Mouse (Mus musculus): Measurements from ENCODE around the gene Adamts14. TPM values are rescaled to one million over a fixed set of nuclear protein-coding genes. Genes with fewer than 3 reads are reported as not detected.

The Adamts14 gene
- polyA plus RNA-seq, 1 experiment from 2014 or later = 0.45 TPM

DNA sequence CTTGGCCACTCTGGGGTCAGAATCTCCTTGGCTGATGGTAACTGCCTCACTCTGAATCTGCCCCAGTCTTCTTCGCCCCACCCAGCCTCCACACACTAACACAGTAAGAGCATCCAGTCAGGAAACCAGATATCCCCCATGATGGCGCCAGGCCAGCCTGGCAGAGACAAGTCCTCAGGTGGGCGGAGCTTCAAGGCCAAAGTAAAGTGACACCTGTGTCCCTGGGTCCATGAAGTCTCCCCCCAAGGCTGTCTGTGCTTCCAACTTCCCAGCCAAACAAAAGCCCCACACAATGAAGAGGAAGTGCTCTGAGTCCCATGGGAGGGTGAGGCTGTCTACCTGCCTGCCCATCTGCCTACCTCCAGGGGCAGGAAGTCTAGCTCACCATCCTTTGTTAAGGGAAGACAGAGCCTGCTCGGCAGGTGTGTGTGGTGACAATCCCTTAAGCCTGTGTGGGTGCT is 31.2 kb downstream of the Adamts14 start:
- no peak for ATAC-seq (ENCODE audit: low FRiP score)
- 0 out of 2 replicates have a peak, but pooled peaks cover 5% of the 10 kb centered on the region for H3K4me1 ChIP-seq
- no peaks in the 10 kb centered on the region for H3K9me3 ChIP-seq
- H3K4me3 ChIP-seq (replicated peaks) = no peak overlapping the region
- H3K9ac ChIP-seq = no peak overlapping the region
- WGBS = 76% methylated on average over 4 of the region's 4 CpGs
- no peaks in the 10 kb centered on the region for H3K36me3 ChIP-seq (replicated peaks)
- no peak overlapping the region for H3K27ac ChIP-seq
- H3K27me3 ChIP-seq = no peaks in the 10 kb centered on the region
- H3K4me2 ChIP-seq = no peak overlapping the region

- ATAC-seq (ENCODE audit: low FRiP score) = no peak
- H3K4me2 ChIP-seq = no peak overlapping the region
- no peak overlapping the region for H3K9ac ChIP-seq
- WGBS = 76% methylated on average over 14 of the region's 14 CpGs
- no peaks in the 10 kb centered on the region for H3K27me3 ChIP-seq
- no peaks in the 10 kb centered on the region for H3K36me3 ChIP-seq (replicated peaks)
- no peak overlapping the region for H3K27ac ChIP-seq
- H3K9me3 ChIP-seq = no peaks in the 10 kb centered on the region
- H3K4me1 ChIP-seq = 0 out of 2 replicates have a peak, but pooled peaks cover 5% of the 10 kb centered on the region
- no peak overlapping the region for H3K4me3 ChIP-seq (replicated peaks)
These were observed 32.9 kb downstream of the Adamts14 start for GRCm38 (mm10) chr10:61240108-61240920.

GRCm38 (mm10) chr10:61237391-61237785 is 35.9 kb downstream of the Adamts14 start:
- H3K36me3 ChIP-seq (replicated peaks) = no peaks in the 10 kb centered on the region
- no peak overlapping the region for H3K27ac ChIP-seq
- H3K9ac ChIP-seq = no peak overlapping the region
- whole genome bisulfite sequencing = 80% methylated on average over 6 of the region's 6 CpGs
- no peaks in the 10 kb centered on the region for H3K27me3 ChIP-seq
- H3K4me1 ChIP-seq = 0 out of 2 replicates have a peak, but pooled peaks cover 12% of the 10 kb centered on the region
- no peaks in the 10 kb centered on the region for H3K9me3 ChIP-seq
- no peak for ATAC-seq (ENCODE audit: low FRiP score)
- H3K4me2 ChIP-seq = no peak overlapping the region
- no peak overlapping the region for H3K4me3 ChIP-seq (replicated peaks)

DNA sequence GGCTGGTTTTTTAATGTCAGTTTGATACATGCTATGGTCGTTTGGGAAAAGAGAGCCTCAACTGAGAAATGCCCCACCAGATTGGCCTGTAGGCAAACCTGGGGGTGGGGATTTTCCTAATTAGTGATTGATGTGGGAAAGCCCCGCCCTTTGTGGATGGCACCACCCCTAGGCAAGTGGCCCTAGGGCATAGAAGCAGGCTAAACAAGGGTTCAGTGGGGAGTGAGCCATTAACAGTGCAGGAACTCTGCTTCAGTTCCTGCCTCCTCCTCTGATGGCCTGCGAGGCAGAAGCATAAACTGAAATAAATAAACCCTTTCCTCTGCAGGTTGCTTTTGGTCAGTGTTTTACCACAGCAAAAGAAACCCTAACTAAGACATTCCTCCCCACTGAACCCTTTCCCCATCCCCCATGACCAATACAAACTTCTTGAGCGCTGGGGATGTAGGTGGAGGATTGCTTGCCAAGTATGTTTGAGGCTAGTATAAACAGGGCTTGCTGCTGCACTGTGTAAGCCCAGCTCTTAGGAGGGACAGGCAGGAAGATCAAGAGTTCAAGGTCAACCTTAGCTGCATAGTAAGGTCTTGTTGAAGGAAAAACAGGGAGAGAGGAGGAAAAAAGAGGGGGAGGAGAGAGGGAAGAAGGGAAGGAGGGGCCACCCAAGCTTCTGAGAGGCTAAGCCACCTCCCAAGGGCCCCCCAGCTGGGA is 36.4 kb downstream of the Adamts14 start:
- no peak overlapping the region for H3K4me2 ChIP-seq
- no peak for ATAC-seq (ENCODE audit: low FRiP score)
- H3K27me3 ChIP-seq = no peaks in the 10 kb centered on the region
- WGBS = 56% methylated on average over 4 of the region's 4 CpGs
- no peak overlapping the region for H3K4me3 ChIP-seq (replicated peaks)
- H3K9me3 ChIP-seq = no peaks in the 10 kb centered on the region
- no peaks in the 10 kb centered on the region for H3K36me3 ChIP-seq (replicated peaks)
- no peak overlapping the region for H3K9ac ChIP-seq
- H3K4me1 ChIP-seq = 0 out of 2 replicates have a peak, but pooled peaks cover 10% of the 10 kb centered on the region
- no peak overlapping the region for H3K27ac ChIP-seq

DNA sequence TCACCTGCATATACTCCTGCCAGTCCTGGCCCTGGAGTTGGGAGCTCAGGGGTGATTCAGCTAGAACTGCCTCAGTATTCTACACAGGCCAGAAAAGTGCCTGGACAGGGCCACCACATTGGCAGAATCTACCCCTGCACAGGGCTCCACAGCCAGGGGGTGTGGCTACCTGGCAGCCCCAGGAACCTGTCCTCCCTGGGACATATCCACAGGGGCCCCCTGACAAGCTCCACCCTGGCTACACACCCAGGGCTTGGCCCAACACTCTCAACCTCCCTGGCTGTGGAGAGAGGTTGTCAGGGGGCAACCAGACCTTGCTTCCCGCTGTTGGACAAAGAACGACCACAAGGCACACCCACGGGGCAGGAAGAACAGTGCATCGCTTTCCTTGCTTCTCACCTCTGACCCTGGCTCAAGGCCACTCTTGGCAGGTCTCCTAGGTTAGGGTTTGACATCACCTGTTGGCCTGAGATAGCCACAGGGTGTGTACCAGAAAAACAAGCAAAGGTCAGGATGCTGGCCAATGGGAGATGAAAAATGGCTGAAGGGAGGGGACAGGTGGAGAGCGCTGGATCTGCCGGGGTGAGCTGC is 37.5 kb downstream of the Adamts14 start:
- H3K9me3 ChIP-seq = no peaks in the 10 kb centered on the region

DNA sequence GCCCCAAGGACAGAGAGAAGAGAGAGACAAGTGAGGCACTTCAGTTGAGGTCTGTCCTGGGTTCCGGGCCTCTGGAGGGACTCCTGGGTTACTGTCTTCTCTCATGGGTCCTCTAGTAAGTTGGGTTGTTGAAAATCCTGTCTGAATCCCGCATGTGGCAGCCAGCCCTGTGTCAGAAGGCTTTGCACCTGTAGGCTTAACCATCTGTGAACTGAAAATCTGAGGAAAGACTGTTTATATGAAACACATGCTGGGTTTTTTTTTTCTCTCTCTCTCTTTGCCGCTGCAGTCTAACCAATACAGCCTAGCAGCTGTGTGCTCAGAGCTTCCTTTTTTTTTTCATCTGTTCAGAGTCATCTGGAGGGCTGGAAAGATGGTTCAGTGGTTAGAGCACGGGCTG is 38.9 kb downstream of the Adamts14 start:
- no peaks in the 10 kb centered on the region for H3K27me3 ChIP-seq
- 0 out of 2 replicates have a peak, but pooled peaks cover 7% of the 10 kb centered on the region for H3K4me1 ChIP-seq
- H3K4me2 ChIP-seq = no peak overlapping the region
- ATAC-seq (ENCODE audit: low FRiP score) = no peak
- 85% methylated on average over 4 of the region's 4 CpGs for WGBS
- no peaks in the 10 kb centered on the region for H3K36me3 ChIP-seq (replicated peaks)
- H3K27ac ChIP-seq = no peak overlapping the region
- H3K9me3 ChIP-seq = no peaks in the 10 kb centered on the region
- no peak overlapping the region for H3K4me3 ChIP-seq (replicated peaks)
- H3K9ac ChIP-seq = no peak overlapping the region

More for the DNA sequence above, 37.5 kb downstream of the Adamts14 start:
- H3K9ac ChIP-seq = no peak overlapping the region
- ATAC-seq (ENCODE audit: low FRiP score) = no peak
- H3K36me3 ChIP-seq (replicated peaks) = no peaks in the 10 kb centered on the region
- no peak overlapping the region for H3K27ac ChIP-seq
- 0 out of 2 replicates have a peak, but pooled peaks cover 7% of the 10 kb centered on the region for H3K4me1 ChIP-seq
- 84% methylated on average over 6 of the region's 6 CpGs for WGBS
- H3K27me3 ChIP-seq = no peaks in the 10 kb centered on the region
- H3K4me2 ChIP-seq = no peak overlapping the region
- no peak overlapping the region for H3K4me3 ChIP-seq (replicated peaks)

- no peaks in the 10 kb centered on the region for H3K36me3 ChIP-seq (replicated peaks)
- WGBS = 30% methylated on average over 6 of the region's 7 CpGs
- H3K27ac ChIP-seq = no peak overlapping the region
- H3K9me3 ChIP-seq = no peaks in the 10 kb centered on the region
- no peak for ATAC-seq (ENCODE audit: low FRiP score)
- no peak overlapping the region for H3K9ac ChIP-seq
- H3K4me3 ChIP-seq (replicated peaks) = no peak overlapping the region
- no peak overlapping the region for H3K4me2 ChIP-seq
- H3K27me3 ChIP-seq = no peaks in the 10 kb centered on the region
- H3K4me1 ChIP-seq = 0 out of 2 replicates have a peak, but pooled peaks cover 7% of the 10 kb centered on the region
These were observed 40.2 kb downstream of the Adamts14 start for GRCm38 (mm10) chr10:61232858-61233567.

- no peaks in the 10 kb centered on the region for H3K9me3 ChIP-seq
- H3K27me3 ChIP-seq = no peaks in the 10 kb centered on the region
- no peak overlapping the region for H3K9ac ChIP-seq
- ATAC-seq (ENCODE audit: low FRiP score) = no peak
- H3K4me3 ChIP-seq (replicated peaks) = no peak overlapping the region
- WGBS = 88% methylated on average over 3 of the region's 3 CpGs
- H3K4me2 ChIP-seq = no peak overlapping the region
- H3K4me1 ChIP-seq = 0 out of 2 replicates have a peak, but pooled peaks cover 7% of the 10 kb centered on the region
- no peaks in the 10 kb centered on the region for H3K36me3 ChIP-seq (replicated peaks)
- no peak overlapping the region for H3K27ac ChIP-seq
These were observed 41.5 kb downstream of the Adamts14 start for GRCm38 (mm10) chr10:61231756-61232155.

DNA sequence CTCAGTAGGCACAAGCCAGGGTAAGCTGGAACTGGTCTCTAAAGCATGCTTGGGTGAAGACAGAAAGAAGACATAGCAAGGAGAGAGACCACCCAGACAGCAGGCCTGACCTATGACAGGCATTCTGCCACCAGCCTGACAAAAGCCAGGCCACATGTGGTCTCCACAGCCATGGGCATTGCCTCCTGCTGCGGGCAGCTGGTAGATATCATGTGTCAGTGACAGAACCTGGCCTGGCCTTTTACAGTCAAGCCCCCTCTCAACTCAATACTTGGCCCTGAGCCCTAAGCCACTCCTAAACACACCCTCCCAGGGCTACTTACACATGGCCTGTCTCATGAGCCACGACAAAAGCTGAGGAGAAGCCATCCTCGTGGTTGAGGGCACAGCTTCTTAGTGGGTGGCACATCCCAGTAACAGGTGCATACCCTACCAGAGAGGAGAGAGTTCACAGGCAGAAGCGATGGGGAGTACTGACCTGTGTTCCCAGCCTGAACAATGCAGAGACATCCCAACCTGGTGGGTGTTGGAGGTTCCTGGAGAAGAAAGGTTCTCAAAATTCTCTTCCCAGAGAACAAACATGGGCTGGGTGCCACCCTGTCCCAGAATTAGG is 46.3 kb downstream of the Adamts14 start:
- H3K36me3 ChIP-seq (replicated peaks) = no peaks in the 10 kb centered on the region
- H3K27ac ChIP-seq = no peak overlapping the region
- no peaks in the 10 kb centered on the region for H3K4me1 ChIP-seq
- no peak overlapping the region for H3K9ac ChIP-seq
- no peak overlapping the region for H3K4me3 ChIP-seq (replicated peaks)
- no peaks in the 10 kb centered on the region for H3K27me3 ChIP-seq
- 73% methylated on average over 4 of the region's 4 CpGs for WGBS
- ATAC-seq (ENCODE audit: low FRiP score) = no peak
- H3K9me3 ChIP-seq = no peaks in the 10 kb centered on the region
- H3K4me2 ChIP-seq = no peak overlapping the region

DNA sequence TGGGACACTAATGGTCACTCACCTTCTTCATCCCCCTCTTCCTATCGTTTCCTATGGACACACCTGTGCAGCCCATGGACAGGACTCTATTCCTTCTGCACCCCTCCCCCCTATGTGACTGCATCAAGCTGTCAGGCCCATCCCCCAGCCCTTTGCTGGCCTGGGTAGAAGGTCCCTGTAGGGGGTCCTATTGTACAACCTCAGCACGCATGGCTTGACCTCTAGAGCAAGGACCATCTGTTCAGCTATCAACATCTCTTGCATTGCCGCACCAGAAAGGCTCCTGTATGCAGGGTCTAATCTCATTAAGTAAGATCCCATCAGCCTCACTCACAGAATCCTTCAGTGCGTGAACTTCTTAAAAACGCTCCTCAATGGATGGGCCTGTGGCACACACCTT is 47.5 kb downstream of the Adamts14 start:
- no peak overlapping the region for H3K27ac ChIP-seq
- H3K27me3 ChIP-seq = no peaks in the 10 kb centered on the region
- no peak for ATAC-seq (ENCODE audit: low FRiP score)
- no peaks in the 10 kb centered on the region for H3K9me3 ChIP-seq
- WGBS = 62% methylated on average over 5 of the region's 5 CpGs
- no peak overlapping the region for H3K9ac ChIP-seq
- H3K4me3 ChIP-seq (replicated peaks) = no peak overlapping the region
- no peak overlapping the region for H3K4me2 ChIP-seq
- H3K36me3 ChIP-seq (replicated peaks) = no peaks in the 10 kb centered on the region
- H3K4me1 ChIP-seq = no peaks in the 10 kb centered on the region

- H3K4me1 ChIP-seq = no peaks in the 10 kb centered on the region
- no peak overlapping the region for H3K9ac ChIP-seq
- H3K27me3 ChIP-seq = no peaks in the 10 kb centered on the region
- H3K36me3 ChIP-seq (replicated peaks) = no peaks in the 10 kb centered on the region
- H3K4me2 ChIP-seq = no peak overlapping the region
- no peak overlapping the region for H3K27ac ChIP-seq
- H3K4me3 ChIP-seq (replicated peaks) = no peak overlapping the region
- H3K9me3 ChIP-seq = peaks cover 12% of the 10 kb centered on the region; the same call in 1 of the 2 replicates
- 89% methylated on average over 4 of the region's 4 CpGs for WGBS
- ATAC-seq (ENCODE audit: low FRiP score) = no peak
These were observed 53.9 kb downstream of the Adamts14 start for GRCm38 (mm10) chr10:61219318-61219717.
